Mouse (Mus musculus) E14TG2a.4 (cell line): ENCODE results near the gene Fryl.

ENCODE experiments used
- CTCF ChIP-seq: conservative IDR thresholded peaks from 2 replicates; pipeline ENCODE4 v1.5.1; 2014; ENCODE audit warnings: low read length
- NANOG ChIP-seq: IDR thresholded peaks from 2 replicates; pipeline ENCODE4 v1.6.1; 2014; ENCODE audit warnings: borderline replicate concordance, low read length, mixed read lengths

GRCm38 (mm10) chr5:73007582-73007959 is 248.8 kb downstream of the Fryl start:
- TF ChIP-seq NANOG, result no peak
- no peak for TF ChIP-seq CTCF
